Mouse (Mus musculus) embryonic facial prominence, embryonic 13.5 days (tissue): ENCODE measurements around the gene Mrgpra2b. TPM values are rescaled to one million over a fixed set of nuclear protein-coding genes. Genes with fewer than 3 reads are reported as not detected.
"Not testable (repeated sequence)": the region's sequence is repeated elsewhere in the genome, so short reads cannot be mapped to it uniquely, and the experiment has no call there.

ENCODE experiments used
- ATAC-seq: fragments of 200-750 bp; cut with Nextera tagmentation; 2 replicates; pipeline ENCODE4 v1.8.0; 2017; ENCODE audit warnings: low read depth; ENCODE audit not compliant: insufficient number of reproducible peaks, insufficient read depth, low FRiP score, low TSS enrichment
- H3K27ac ChIP-seq: fragments of 300-500 bp; sonication (generic); 2 replicates; pipeline ENCODE4 v1.5.1; 2015; ENCODE audit warnings: moderate library complexity, mild to moderate bottlenecking, inconsistent platforms
- H3K27me3 ChIP-seq: fragments of 300-500 bp; sonication (generic); 2 replicates; pipeline ENCODE4 v1.6.1; 2015; ENCODE audit warnings: mild to moderate bottlenecking, inconsistent platforms
- H3K36me3 ChIP-seq: fragments of 300-500 bp; sonication (generic); 2 replicates; pipeline ENCODE4 v1.6.1; 2015; ENCODE audit warnings: mild to moderate bottlenecking, inconsistent platforms
- H3K4me1 ChIP-seq: fragments of 300-500 bp; sonication (generic); 2 replicates; pipeline ENCODE4 v1.6.1; 2015; ENCODE audit warnings: inconsistent platforms
- H3K4me2 ChIP-seq: fragments of 300-500 bp; sonication (generic); 2 replicates; pipeline ENCODE4 v1.6.1; 2015; ENCODE audit warnings: moderate library complexity, mild to moderate bottlenecking, inconsistent platforms
- H3K4me3 ChIP-seq: fragments of 300-500 bp; sonication (generic); 2 replicates; pipeline ENCODE4 v1.5.1; 2015; ENCODE audit warnings: mild to moderate bottlenecking, inconsistent platforms
- H3K9ac ChIP-seq: fragments of 300-500 bp; sonication (generic); 2 replicates; pipeline ENCODE4 v1.6.1; 2015; ENCODE audit warnings: mild to moderate bottlenecking, inconsistent platforms
- H3K9me3 ChIP-seq: fragments of 300-500 bp; sonication (generic); 2 replicates; pipeline ENCODE4 v1.6.1; 2016; ENCODE audit warnings: inconsistent platforms
- WGBS: fragments of 180-500 bp; shearing (Covaris S2); methylation state at CpG from one replicate; pipeline ENCODE4 v1.1.7; 2015; ENCODE audit warnings: mixed read lengths; 5-methylcytosine and 5-hydroxymethylcytosine counted together
- polyA plus RNA-seq: library from polyadenylated mRNA; unstranded; fragments of >200 nt; fragmentation: Nextera tagmentation; extraction: Ambion mirVana; gene quantifications from 2 replicates; pipeline ENCODE4 v1.2.1, GENCODE M21; 2015

Mrgpra2b gene
- polyA plus RNA-seq, result not detected in 2 replicates

DNA sequence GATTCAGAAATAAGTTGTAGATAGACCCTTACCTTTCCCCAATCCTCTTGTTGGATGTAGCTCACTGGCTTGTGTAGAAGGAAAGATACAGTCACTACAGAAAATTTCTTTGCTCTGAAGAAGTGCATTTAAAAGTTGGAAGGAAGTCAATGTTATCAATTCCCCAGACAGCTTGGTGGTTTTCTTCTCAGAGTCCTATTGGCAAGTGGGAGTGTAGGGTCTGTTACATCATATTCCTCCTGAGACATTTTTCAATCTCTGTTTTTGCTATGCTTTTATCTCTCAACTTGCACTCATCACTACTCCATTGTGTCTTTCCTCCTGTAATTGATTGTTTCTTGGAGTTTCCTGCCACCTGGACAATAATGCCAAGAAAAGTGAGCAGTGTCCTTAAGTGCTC is at the start of gene Mrgpra2b:
Mrgpra2b (minus strand) TSS at position 101 of the 400 bp plus-strand sequence.
- no peak within 1 kb of the TSS for H3K9ac ChIP-seq
- no peak within 1 kb of the TSS for H3K4me3 ChIP-seq
- no peak for ATAC-seq
- peaks cover 18% of the 10 kb centered on the region for H3K9me3 ChIP-seq
- H3K36me3 ChIP-seq, result no peaks in the 10 kb centered on the region
- H3K27me3 ChIP-seq, result no peaks in the 10 kb centered on the region
- no peak within 1 kb of the TSS for H3K27ac ChIP-seq
- no peaks in the 10 kb centered on the region for H3K4me1 ChIP-seq
- no peak within 1 kb of the TSS for H3K4me2 ChIP-seq

DNA sequence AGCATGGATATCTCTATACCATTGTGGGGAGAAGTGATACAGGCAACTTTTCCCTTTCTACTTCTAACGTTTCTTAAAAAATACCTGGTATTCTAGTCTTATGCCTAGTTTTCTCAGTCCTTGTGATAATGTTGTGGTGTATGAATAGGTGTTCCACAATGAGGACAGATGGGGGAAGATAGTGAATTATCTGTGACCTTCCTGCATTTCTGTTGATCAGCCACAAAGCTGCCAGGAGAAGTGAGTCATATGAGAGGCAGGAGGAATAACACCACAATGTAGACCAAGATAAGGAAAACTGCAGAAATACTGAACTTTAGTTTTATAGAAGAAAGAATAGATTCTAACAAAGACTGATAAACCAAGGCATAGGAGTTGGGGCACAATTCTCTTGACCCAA is 12.3 kb downstream of the Mrgpra2b start:
- no peak for ATAC-seq
- 77% methylated on average over 1 of the region's 1 CpGs for WGBS
- Histone ChIP-seq H3K4me1 (no peaks in the 10 kb centered on the region), H3K9me3 (peaks cover 24% of the 10 kb centered on the region), H3K36me3 (no peaks in the 10 kb centered on the region), H3K27me3 (no peaks in the 10 kb centered on the region), H3K4me2 (no peak overlapping the region), H3K9ac (no peak overlapping the region), H3K27ac (no peak overlapping the region), H3K4me3 (no peak overlapping the region)

DNA sequence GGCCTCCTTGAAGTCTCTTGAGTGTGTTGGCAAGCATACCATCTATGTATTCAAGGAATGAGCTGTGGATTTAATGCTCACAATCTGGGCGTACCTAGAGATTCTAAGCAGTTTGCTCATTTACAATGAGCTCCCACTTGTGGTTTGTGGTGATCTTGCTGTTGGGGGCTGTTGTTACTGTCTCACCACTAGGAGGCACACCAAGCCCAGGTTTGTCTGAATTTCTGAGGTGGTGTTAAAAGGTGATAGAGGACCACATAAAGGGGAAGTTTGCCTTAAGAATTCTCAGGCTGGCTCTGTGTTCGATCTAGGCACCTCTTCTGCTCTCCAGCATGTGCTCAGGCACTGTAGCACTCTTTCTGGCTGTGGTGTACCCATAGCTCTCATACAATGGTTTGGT is 13.6 kb downstream of the Mrgpra2b start:
- Histone ChIP-seq H3K4me1 (no peaks in the 10 kb centered on the region), H3K36me3 (no peaks in the 10 kb centered on the region), H3K27ac (no peak overlapping the region), H3K9me3 (peaks cover 24% of the 10 kb centered on the region), H3K9ac (no peak overlapping the region), H3K4me3 (no peak overlapping the region), H3K27me3 (no peaks in the 10 kb centered on the region), H3K4me2 (no peak overlapping the region)
- WGBS, result 75% methylated on average over 2 of the region's 2 CpGs
- ATAC-seq, result no peak

DNA sequence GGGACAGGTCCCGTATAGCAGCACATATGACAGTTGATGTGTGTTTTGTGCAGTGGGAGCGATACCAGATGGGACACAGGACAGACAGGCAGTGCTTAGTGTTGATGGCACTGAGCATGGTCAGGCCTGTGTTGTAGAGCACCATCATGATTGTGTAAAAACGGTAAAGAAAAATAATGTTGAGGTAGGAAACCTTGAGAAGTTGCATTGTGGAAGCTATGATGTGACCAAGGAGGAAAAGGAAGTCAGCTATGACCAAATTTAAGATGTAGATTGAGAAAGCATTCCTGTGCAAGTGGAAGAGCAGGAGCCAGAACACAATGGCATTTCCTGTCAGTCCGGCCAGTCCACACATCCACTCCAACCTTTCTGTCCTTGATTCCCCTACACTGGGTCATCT is 25.7 kb downstream of the Mrgpra2b start:
- no peaks in the 10 kb centered on the region for H3K4me1 ChIP-seq
- H3K9me3 ChIP-seq, result peaks cover 19% of the 10 kb centered on the region
- no peak overlapping the region for H3K27ac ChIP-seq
- 78% methylated on average over 4 of the region's 4 CpGs for WGBS
- H3K4me2 ChIP-seq, result no peak overlapping the region
- H3K36me3 ChIP-seq, result no peaks in the 10 kb centered on the region
- H3K4me3 ChIP-seq, result no peak overlapping the region
- H3K27me3 ChIP-seq, result no peaks in the 10 kb centered on the region
- no peak for ATAC-seq
- no peak overlapping the region for H3K9ac ChIP-seq

DNA sequence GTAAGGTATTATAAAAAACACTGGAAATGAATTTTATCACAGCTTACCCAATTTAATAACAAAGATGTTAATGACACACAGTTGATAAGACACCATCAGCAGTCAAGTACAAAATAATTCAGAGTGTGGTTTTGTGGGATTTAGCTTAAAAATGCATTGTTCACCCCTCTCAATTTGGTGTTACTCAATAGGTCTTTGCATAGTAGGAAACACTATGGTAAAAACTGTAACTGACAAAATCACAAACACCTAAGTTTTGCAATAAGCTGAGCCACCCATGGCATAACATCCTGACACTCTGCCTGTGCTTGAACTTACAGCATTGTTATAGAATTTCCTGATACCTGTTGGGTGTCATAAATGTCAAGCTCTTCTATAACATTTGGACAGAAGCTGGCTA is 37.4 kb downstream of the Mrgpra2b start:
- H3K9ac ChIP-seq, H3K27me3 ChIP-seq, H3K9me3 ChIP-seq, H3K27ac ChIP-seq, H3K4me2 ChIP-seq, ATAC-seq, H3K36me3 ChIP-seq, H3K4me3 ChIP-seq, H3K4me1 ChIP-seq: not testable (repeated sequence)

DNA sequence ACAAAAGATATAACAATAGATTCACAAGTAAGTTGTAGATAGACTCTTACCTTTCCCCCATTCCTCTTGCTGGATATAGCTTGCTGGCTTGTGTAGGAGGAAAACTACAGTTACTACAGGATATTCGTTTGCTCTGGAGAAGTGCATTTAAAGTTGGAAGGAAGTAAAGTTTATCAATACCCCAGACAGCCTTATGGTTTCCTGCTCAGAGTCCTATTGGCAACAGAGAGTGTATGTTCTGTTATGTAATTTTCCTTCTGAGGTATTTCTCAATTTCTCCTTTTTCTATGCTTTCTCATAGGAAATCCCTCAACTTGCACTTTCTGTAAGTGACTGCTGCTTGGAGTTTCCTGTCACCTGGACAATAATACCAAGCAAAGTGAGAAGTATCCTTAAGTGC is 39.2 kb downstream of the Mrgpra2b start:
- H3K36me3 ChIP-seq, H3K9ac ChIP-seq, ATAC-seq, H3K4me2 ChIP-seq, H3K27ac ChIP-seq, H3K4me1 ChIP-seq, H3K9me3 ChIP-seq, H3K4me3 ChIP-seq, H3K27me3 ChIP-seq: not testable (repeated sequence)
- no CpG with 5 or more reads among the region's 1 CpGs for WGBS

DNA sequence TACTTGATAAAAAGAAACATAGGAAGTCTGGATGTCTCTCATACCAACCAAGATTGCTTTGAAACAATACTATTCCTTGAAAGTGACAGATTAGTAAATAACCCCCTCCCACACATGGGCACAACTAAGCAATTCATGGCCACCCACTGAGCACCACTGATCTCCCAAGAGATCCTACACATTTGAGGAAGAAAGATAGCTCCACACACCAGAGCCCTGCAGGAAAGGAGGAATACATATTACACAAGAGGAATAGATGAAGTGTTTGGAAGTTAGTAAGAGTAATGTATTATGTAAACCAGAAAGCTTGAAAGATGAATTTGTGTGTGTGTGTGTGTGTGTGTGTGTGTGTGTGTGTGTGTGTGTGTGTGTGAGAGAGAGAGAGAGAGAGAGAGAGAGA is 45.5 kb downstream of the Mrgpra2b start:
- H3K27me3 ChIP-seq, ATAC-seq: not testable (repeated sequence)

DNA sequence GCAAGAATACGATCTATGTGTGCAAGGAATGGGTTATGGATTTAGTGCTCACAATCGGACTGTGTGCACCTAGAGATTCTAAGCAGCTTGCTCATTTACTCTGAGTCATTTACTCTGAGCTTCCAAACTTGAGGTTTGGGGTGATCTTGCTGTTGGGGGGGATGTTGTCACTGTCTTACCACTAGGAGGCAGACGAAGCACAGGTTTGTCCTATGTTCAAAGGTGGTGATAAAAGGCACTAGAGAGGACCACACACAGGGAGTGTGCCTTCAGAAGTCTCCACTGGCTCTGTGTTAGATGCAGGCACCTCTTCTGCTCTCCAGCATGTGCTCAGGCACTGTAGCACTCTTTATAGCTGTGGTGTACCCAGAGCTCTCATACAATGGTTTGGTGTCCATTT is 54.8 kb downstream of the Mrgpra2b start:
- H3K4me2 ChIP-seq, ATAC-seq, H3K4me1 ChIP-seq: not testable (repeated sequence)

More for the DNA sequence above, 45.5 kb downstream of the Mrgpra2b start:
- H3K4me3 ChIP-seq, H3K9me3 ChIP-seq, H3K9ac ChIP-seq, H3K36me3 ChIP-seq, H3K4me1 ChIP-seq, H3K27ac ChIP-seq, H3K4me2 ChIP-seq: not testable (repeated sequence)

DNA sequence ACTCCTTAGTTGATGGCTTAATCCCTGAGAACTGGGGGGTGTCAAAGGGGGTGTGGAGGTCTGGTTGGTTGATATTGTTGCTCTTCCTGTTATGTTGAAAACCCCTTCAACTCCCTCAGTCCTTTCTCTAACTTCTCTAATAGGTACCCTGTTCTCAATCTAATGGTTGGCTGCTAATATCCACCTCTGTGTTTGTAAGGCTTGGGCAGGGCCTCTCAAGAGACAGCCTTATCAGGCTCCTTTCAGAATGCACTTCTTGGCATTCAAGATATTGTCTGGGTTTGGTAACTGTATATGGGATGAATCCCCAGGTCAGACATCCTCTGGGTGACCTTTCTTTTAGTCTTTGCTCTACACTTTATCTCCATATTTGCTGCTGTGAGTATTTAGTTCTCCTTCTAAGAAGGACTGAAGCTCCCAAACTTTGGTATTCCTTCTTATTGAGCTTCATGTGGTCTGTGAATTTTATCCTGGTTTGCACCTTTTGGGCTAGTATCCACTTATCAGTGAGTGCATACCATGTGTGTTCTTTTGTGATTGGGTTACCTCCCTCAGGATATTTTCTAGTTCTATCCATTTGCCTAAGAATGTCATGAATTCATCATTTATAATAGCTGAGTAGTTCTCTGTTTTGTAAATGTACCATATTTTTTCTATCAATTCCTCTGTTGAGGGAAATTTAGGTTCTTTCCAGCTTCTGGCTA is 63.2 kb downstream of the Mrgpra2b start:
- H3K4me1 ChIP-seq, H3K9ac ChIP-seq, ATAC-seq, H3K9me3 ChIP-seq, H3K4me3 ChIP-seq, H3K27me3 ChIP-seq, H3K27ac ChIP-seq, H3K36me3 ChIP-seq, H3K4me2 ChIP-seq: not testable (repeated sequence)

More for the DNA sequence above, 54.8 kb downstream of the Mrgpra2b start:
- H3K9me3 ChIP-seq, H3K27ac ChIP-seq, H3K27me3 ChIP-seq, H3K9ac ChIP-seq, H3K36me3 ChIP-seq, H3K4me3 ChIP-seq: not testable (repeated sequence)
- WGBS, result 32% methylated on average over 1 of the region's 3 CpGs

DNA sequence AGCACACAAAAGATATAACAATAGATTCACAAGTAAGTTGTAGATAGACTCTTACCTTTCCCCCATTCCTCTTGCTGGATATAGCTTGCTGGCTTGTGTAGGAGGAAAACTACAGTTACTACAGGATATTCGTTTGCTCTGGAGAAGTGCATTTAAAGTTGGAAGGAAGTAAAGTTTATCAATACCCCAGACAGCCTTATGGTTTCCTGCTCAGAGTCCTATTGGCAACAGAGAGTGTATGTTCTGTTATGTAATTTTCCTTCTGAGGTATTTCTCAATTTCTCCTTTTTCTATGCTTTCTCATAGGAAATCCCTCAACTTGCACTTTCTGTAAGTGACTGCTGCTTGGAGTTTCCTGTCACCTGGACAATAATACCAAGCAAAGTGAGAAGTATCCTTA is 76.6 kb downstream of the Mrgpra2b start, which contains the start of gene Mrgpra2a:
Mrgpra2a (minus strand) TSS at position 125 of the 400 bp plus-strand sequence.
- not testable (repeated sequence) for H3K36me3 ChIP-seq, H3K4me3 ChIP-seq, H3K9me3 ChIP-seq, ATAC-seq, H3K27ac ChIP-seq, H3K9ac ChIP-seq, H3K27me3 ChIP-seq, H3K4me2 ChIP-seq, H3K4me1 ChIP-seq
- no CpG with 5 or more reads among the region's 1 CpGs for WGBS

DNA sequence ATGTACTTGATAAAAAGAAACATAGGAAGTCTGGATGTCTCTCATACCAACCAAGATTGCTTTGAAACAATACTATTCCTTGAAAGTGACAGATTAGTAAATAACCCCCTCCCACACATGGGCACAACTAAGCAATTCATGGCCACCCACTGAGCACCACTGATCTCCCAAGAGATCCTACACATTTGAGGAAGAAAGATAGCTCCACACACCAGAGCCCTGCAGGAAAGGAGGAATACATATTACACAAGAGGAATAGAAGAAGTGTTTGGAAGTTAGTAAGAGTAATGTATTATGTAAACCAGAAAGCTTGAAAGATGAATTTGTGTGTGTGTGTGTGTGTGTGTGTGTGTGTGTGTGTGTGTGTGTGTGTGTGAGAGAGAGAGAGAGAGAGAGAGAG is 82.9 kb downstream of the Mrgpra2b start:
- H3K27ac ChIP-seq, H3K9me3 ChIP-seq, ATAC-seq, H3K4me2 ChIP-seq, H3K9ac ChIP-seq, H3K4me3 ChIP-seq, H3K4me1 ChIP-seq, H3K27me3 ChIP-seq, H3K36me3 ChIP-seq: not testable (repeated sequence)

DNA sequence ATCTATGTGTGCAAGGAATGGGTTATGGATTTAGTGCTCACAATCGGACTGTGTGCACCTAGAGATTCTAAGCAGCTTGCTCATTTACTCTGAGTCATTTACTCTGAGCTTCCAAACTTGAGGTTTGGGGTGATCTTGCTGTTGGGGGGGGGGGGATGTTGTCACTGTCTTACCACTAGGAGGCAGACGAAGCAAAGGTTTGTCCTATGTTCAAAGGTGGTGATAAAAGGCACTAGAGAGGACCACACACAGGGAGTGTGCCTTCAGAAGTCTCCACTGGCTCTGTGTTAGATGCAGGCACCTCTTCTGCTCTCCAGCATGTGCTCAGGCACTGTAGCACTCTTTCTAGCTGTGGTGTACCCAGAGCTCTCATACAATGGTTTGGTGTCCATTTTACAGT is 92.2 kb downstream of the Mrgpra2b start:
- H3K9me3 ChIP-seq, H3K4me2 ChIP-seq, H3K36me3 ChIP-seq, H3K27me3 ChIP-seq, H3K9ac ChIP-seq, ATAC-seq, H3K4me1 ChIP-seq, H3K4me3 ChIP-seq, H3K27ac ChIP-seq: not testable (repeated sequence)
- 54% methylated on average over 2 of the region's 2 CpGs for WGBS
